Mouse (Mus musculus) CD4-positive helper T cell, adult 2 months (primary cell): ENCODE results near the gene Rffl.
A peak's percentile ranks its signal among the peaks of the same experiment; 100 is the strongest.

Source experiments
- DNase-seq: peaks from one replicate; pipeline ENCODE4 v3.0.0-alpha.2; 2012; ENCODE audit warnings: low read depth, missing footprints, low spot score

Gene Rffl

GRCm38 (mm10) chr11:82874924-82875323 is 3.9 kb upstream of the Rffl start:
- DNase-seq: no peak

DNA sequence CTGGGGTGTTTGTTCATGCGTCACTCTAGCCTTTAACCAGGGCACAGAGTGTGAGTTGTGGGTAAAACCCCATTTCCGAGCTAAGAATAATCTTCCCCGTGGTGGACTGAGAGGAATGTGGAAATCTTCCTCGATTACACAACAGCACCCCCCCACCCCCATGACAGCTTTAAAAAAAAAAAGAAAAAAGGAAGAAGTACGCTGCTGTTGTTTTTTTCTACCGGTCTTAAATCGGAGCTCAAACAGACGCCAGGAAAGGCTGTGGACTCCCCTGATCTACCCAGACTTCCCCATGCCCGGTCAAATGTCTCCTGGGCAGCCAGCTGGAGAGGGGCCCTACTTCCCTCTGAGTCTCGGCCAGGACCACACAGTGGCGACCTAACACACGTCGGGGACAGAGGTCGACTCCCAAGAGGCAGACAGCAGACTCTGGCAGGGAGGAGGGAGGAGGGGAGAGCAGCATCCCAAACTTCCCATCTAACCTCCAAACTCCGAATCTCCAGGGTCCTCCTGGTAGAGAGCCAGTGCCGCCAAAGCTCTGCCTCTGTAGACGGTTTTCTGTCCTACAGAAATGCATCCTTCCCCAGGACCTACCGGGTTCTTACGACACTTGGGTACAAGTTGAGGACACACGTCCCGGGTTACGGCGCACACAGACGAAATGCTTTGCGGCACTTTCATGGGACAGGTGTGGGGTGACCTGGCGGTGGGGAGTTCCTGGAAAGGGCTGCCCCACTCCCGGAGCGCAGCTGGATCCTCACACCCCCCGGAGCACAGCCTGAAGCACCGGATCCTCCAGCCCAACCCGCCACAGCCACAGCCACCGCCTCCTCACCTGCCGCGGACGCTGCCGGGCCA is 608 bp downstream of the Rffl start:
- peak; percentile 73 for DNase-seq

DNA sequence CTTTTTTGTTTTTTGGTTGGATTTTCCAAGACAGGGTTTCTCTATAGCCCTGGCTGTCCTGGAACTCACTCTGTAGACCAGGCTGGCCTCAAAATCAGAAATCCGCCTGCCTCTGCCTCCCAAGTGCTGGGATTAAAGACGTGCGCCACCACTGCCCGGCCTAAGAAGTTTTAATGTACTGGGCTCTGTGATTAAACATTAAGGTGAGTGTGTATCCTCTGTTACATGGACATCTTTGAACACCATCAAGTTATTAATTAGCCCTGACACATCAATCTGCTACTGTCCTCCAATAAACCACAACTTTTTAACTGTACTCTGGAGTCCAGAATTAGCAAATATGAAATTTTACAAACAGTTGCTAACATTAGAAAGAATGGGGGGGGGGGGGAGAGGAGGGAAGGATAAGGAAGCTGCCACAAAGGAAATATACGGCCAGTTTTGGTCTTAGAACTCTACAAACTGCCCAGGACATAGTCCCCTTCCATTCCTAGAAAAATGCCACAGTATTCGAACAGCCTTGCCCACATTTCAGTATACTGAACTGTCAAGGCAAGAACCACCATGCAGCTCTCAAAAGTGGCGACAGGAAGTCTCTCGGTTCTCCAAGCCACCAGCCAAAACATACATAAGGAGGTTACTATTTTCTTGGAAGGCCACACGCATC is 1.4 kb downstream of the Rffl start:
- DNase-seq: no peak

DNA sequence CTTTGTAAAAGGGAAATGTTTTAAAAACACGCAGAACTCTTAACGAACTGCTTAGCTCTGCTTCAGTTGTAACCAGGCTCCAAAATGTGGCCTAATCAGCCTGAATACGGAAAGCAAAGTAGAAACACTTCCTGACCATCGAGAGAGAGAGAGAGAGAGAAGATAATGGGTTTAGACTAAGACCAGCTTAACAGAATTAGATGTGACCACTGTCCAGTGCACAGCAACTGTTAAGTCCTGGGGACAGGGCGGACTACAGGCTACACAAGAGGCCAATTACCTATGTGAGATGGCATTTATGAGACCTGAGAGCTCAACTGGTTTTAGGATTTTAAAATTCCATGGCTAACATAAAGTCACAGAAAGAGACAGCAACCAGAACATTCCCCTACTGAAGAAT is 3.1 kb downstream of the Rffl start:
- no peak for DNase-seq

DNA sequence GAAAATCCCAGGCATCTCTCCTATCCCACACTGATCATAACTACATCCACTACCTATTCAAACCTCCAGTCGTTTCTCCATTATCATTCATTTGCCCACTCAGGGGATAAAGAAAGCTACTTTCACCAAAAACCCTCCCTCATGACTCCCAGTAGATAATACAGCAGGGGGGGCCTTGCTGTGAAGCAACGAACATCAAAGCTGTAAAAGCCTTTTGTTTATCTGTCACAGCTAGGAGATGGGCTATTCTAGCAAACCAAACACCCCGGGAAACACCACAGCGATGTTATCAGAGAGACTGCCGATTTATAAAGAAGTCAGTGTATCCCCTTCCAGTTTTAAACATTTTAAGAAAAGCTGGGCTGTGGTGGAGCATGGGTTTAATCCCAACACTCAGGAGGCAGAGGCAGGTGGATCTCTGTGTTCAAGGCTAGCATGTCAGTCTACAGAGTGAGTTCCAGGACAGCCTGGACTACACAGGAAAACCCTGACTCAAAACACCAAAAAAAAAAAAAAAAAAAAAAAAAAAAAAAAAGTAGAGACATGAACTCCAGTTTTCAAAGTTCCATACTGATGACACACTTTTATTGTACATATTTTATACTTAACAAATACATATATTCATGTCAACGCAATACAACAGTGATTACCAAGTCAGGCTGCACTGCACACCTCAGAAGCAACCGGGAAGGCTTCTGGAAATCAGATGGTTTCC is 4.0 kb downstream of the Rffl start:
- no peak for DNase-seq

DNA sequence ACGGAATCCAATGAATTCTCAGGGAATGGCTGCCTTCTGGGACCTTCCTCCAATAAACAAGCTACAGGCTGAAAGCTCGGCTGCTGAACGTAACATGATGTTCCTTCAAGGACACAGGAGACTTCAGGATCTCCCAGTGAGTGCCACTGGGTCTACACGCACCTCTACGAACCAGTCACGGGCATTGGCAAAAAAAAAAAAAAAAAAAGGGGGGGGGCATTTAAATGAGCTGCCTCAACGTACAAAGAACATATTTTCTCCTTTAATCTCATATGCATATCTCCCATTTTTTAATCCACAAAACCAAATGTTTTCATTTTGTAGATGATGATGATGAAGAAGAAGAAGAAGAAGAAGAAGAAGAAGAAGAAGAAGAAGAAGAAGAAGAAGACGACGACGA is 5.1 kb downstream of the Rffl start:
- no peak for DNase-seq

DNA sequence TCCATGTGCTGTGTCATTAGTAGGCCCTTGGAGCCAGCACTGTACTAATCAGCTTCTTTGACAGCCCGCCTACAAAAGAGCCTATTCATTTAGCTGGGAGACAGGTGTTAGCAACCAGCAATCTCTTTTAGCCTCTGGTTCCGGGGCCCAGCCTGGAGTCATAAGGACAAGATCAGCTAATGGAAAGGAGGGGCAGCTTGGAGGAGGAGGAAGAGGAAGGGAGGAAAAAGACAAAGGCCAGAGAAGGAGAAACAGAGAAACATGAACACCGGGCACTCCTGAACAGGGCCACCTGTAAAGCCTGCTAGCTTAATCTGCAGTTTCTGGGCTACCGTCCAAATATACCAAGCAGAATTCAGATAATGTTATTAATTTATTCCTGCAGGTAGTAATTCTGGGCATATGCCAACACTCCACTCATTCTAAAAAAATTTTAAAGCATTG is 7.5 kb downstream of the Rffl start:
- no peak for DNase-seq

GRCm38 (mm10) chr11:82863059-82863458 is 8.0 kb downstream of the Rffl start:
- DNase-seq: no peak

DNA sequence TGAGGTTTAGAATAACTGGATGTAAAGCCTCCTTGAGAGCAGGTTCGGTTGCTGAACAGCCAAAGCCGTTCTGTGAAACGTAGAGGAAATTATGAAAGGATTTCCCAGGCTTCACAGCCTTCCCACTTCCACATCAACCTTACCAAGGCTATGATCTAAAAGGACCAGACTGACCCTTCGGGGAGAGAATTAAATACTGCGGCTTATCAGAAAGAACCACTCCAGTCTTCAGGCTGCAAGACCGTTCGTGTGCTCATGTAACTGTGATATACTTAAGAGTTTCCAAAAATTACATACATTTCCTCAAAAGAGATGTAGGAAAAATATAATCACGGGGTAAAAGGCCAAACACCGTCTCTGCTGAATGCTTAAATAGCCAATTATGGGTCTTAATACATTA is 8.4 kb downstream of the Rffl start:
- DNase-seq: no peak

- DNase-seq: no peak
These were observed 9.5 kb downstream of the Rffl start for GRCm38 (mm10) chr11:82861558-82861957.

GRCm38 (mm10) chr11:82860759-82861158 is 10.3 kb downstream of the Rffl start:
- no peak for DNase-seq

DNA sequence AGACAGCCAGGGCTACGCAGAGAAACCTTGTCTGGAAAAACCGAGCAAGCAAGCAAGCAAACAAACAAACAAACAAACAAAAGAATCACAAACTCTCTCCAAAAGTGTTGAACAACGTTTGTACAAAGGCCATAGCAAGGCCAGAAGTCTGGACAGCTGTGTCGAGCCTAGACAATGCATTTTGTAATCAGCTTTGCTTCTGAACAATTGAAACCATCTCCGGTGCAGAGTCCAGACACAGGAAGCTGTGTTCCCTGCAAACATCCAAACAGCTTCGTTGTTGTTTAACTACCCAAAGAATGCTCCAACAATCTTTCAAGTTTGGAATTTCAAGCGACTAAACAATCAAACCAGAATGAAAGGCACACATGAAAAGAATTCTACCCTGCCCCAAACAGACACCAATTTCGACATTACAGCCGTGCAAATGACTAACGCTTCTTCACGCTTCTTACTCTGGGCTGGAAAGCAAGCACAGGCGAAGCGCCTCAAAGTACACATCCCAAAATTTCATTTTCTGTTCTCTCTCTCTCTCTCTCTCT is 13.6 kb downstream of the Rffl start:
- no peak for DNase-seq

DNA sequence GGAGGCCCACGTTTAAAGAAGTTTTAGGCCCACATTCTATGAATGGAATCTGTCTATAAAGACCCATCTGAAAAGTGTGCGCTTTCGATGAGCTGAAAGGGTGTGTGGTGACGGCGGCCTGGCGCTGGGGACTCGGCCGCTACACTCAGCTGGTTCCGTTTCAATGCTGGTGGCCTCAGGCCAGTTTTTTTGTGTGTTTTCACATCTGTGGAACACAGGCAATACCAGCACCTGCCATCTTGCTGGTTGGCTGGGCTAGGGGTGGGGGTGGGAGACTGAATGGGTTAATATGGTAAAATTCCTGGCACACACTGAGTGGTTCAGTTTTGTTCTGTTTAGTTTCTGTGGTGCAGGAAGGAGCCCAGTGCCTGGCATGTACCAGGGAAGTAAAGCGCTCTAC is 15.0 kb downstream of the Rffl start:
- DNase-seq: no peak

DNA sequence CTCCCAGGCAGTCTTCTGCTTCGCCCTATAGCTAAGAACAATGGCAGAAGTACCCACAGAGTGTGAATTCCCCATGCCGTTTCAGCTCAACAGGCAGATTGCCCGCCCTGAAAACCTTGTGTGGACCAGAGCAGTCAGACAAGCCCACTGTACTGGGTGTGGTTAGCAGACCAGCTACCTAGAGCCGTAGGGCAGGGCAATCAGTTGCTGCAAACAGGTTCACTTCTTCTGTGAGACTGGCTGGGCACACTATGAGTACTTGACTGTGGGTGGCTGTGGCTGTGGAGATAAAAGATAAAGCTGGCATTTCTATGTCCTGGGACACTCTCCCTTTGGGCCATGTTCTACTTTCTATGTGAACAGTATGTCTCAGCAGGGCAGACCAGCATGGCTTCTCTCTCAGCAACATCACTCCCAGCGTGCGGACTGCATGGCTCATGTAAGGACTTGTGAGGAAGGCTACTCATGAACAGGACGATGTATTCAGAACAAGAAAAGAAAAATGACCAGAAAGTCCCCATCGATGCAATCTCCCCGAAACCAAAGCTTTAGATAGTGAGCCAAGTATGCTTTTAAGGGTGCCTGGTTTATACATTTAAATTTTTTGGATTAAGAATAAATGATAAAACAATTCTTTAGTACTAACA is 15.6 kb downstream of the Rffl start:
- DNase-seq: no peak

- no peak for DNase-seq
These were observed 16.9 kb downstream of the Rffl start for GRCm38 (mm10) chr11:82854111-82854510.

- DNase-seq: no peak
These were observed 18.1 kb downstream of the Rffl start for GRCm38 (mm10) chr11:82852958-82853357.

DNA sequence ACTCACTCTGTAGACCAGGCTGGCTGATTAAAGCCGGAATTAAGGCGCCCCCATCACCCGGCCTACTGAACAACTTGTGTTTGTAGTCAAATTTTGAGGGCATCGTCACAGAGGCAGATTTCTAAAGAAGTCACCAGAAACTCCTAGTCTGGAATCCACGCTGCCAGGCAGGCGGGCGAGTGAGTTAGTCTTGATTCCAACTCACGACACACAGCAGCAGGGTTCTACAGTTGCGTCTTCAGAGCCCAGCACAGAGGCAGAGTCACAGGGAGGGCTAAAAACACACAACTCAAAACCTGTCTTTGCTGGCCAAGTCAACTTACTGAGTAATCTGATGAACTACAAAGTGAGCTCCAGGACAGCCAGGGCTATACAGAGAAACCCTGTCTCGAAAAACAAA is 18.5 kb downstream of the Rffl start:
- DNase-seq: no peak

DNA sequence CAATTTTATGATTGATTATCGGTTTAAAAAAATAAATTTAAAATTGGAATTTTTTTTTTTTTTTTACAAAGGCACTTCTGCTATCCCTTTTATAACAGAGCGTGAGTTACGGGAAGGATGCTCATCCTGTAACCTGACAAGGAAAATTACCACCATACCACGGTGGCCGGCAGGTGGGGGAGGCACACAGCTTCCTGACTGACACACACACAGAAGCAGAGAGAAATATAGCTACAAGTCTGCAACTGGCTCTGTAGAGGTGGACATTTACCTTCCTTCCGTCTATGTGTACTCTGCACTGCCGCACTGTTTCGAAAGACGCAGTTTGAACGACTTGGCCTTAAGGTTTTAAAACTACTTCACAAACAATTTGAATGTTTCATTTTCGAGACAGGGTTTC is 18.9 kb downstream of the Rffl start:
- DNase-seq: no peak

DNA sequence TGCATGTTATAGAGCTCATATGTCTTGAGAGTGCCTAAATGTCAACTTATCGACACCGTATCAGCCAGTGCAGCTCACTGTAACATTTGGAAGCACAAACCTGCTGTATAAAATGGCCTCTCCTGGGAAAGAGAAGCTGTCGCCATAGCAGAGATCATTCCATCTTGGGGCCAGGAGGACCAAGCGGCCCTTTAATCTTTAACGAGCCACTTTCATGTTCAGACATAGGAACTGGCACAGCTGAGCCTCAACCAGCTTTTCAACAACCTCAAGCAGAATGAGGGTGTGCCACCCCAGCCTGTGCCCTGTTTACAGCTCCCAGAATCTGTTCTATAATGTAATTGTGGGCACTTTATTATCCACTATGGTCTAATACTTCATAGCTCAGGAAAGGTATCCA is 20.8 kb downstream of the Rffl start:
- no peak for DNase-seq

GRCm38 (mm10) chr11:82847571-82848000 is 23.4 kb downstream of the Rffl start:
- no peak for DNase-seq

DNA sequence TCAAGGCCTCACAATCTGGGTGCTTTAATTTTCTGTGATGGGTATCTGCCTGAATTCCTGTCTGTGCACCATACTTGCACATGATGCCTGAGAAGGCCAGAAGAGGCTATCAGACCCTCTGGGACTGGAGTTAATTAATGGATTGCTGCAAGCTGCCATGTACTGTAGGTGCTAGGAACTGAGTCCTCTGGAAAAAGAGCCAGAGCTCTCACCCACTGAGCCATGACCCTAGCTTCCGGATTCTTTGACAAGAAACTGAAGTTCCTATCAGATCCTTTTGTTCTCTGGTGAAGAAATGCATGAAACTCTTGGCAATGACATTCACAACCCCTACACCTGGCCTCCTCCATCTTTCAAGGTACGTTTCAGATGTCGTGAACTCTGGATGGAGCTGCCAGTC is 24.1 kb downstream of the Rffl start:
- DNase-seq: no peak

- DNase-seq: no peak
These were observed 25.0 kb downstream of the Rffl start for GRCm38 (mm10) chr11:82846079-82846436.
